Comparison of ENCODE assay signal across 11 mouse cellular contexts in the genomic region with DNA sequence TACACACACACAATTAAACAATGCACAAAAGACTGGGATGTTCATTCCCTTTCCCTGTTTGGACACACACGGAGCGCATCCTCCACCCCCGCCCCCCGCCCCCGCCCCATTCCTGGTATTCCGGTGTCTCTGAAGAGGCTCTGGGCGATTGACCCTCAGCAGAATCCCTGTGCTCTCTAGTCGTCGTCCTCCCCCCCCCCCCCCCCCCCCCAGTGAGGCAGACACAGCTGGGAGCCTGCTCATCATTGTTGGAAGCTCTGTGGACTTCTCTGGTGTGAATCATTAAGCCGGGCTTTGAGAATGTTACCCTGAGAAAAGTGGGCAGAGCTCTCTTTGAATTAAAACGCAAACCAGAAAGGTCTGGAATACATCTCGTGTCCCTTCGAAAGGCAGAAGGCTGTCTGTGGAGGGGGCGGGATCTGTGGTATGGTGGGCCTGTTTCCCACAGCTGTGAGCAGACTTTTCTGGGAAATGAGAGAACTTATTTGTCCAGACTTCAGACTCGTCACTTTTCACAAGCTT. TPM values are rescaled to one million over a fixed set of nuclear protein-coding genes. Genes with fewer than 3 reads are reported as not detected.
DNase-seq lines count a peak whose midpoint lies in the region; ATAC-seq and TF ChIP-seq lines count a peak whose summit lies in the region.
"Had no signal": no experiment of that assay in that cellular context is flagged by ENCODE, and none has a peak within 500 bp of the region (broad histone marks: within the 10 kb centered on the region; RNA-seq: fewer than 3 reads in every experiment).

No protein-coding gene starts in this region.

- no peak overlapping the region for H3K9ac ChIP-seq in forebrain, embryonic 13.5 days
- no peak overlapping the region for H3K9ac ChIP-seq in limb, embryonic 15.5 days
- H3K9ac ChIP-seq in liver, postnatal 0 days (replicated peaks) = no peak overlapping the region

- H3K27me3 ChIP-seq in forebrain, embryonic 13.5 days = no peaks in the 10 kb centered on the region
- no peaks in the 10 kb centered on the region for H3K27me3 ChIP-seq in limb, embryonic 15.5 days
- H3K27me3 ChIP-seq in liver, postnatal 0 days (ENCODE audit: insufficient read depth, low read length) = no peaks in the 10 kb centered on the region

- TF ChIP-seq CTCF in liver, postnatal 0 days (IDR thresholded peaks at IDR 0.05; ENCODE audit: low read depth) = no peak

- no peak for TF ChIP-seq EP300 in liver, postnatal 0 days (IDR thresholded peaks at IDR 0.05; ENCODE audit: low read depth)

- ATAC-seq in forebrain, embryonic 13.5 days = peak; percentile 38; the same call in 1 of the 2 replicates
- ATAC-seq in limb, embryonic 15.5 days (ENCODE audit: insufficient number of reproducible peaks, low FRiP score, low TSS enrichment, low read depth) = peak; percentile 75
- no peak for ATAC-seq in liver, postnatal 0 days

- peak; percentile 13 for DNase-seq in kidney, postnatal 10 days
- DNase-seq in kidney, adult 11 months = no peak
- peak; percentile 49 for DNase-seq in embryo, embryonic 11 days
- DNase-seq in liver, postnatal 0 days = no peak
- DNase-seq in testis, postnatal 10 days (ENCODE audit: low spot score) = no peak
- no peak for DNase-seq in ovary, adult 18-20 months (ENCODE audit: low spot score)
- DNase-seq: gastrocnemius, postnatal 25 days; left cerebral cortex, postnatal 4 days; thymus, adult 18-20 months had no signal

- no peaks in the 10 kb centered on the region for H3K36me3 ChIP-seq in forebrain, embryonic 13.5 days (ENCODE audit: poor library complexity, severe bottlenecking)
- H3K36me3 ChIP-seq in limb, embryonic 15.5 days = no peaks in the 10 kb centered on the region
- H3K36me3 ChIP-seq in liver, postnatal 0 days (replicated peaks; ENCODE audit: insufficient read depth, low read length) = no peaks in the 10 kb centered on the region

- H3K4me3 ChIP-seq in forebrain, embryonic 13.5 days = no peak overlapping the region
- H3K4me3 ChIP-seq in limb, embryonic 15.5 days = no peak overlapping the region
- no peak overlapping the region for H3K4me3 ChIP-seq in liver, postnatal 0 days (ENCODE audit: low read depth, low read length)

- WGBS in forebrain, embryonic 13.5 days = 12% methylated on average over 15 of the region's 15 CpGs
- 13% methylated on average over 15 of the region's 15 CpGs for WGBS in limb, embryonic 15.5 days
- 36% methylated on average over 15 of the region's 15 CpGs for WGBS in liver, postnatal 0 days (ENCODE audit: insufficient replicate concordance)

- no peaks in the 10 kb centered on the region for H3K9me3 ChIP-seq in forebrain, embryonic 13.5 days (replicated peaks)
- no peaks in the 10 kb centered on the region for H3K9me3 ChIP-seq in limb, embryonic 15.5 days
- no peaks in the 10 kb centered on the region for H3K9me3 ChIP-seq in liver, postnatal 0 days (ENCODE audit: low read length)

- H3K4me2 ChIP-seq in forebrain, embryonic 13.5 days = 0 out of 2 replicates have a peak overlapping the region, but pooled peaks have one; percentile 7
- H3K4me2 ChIP-seq in limb, embryonic 15.5 days = peak overlapping the region; percentile 22; the same call in 1 of the 2 replicates
- H3K4me2 ChIP-seq in liver, postnatal 0 days (ENCODE audit: low read depth, low read length) = no peak overlapping the region

- H3K4me1 ChIP-seq in forebrain, embryonic 13.5 days = peaks cover 9% of the 10 kb centered on the region
- peaks cover 5% of the 10 kb centered on the region; the same call in 1 of the 2 replicates for H3K4me1 ChIP-seq in limb, embryonic 15.5 days
- H3K4me1 ChIP-seq in liver, postnatal 0 days (ENCODE audit: insufficient read depth) = no peaks in the 10 kb centered on the region

- H3K27ac ChIP-seq in forebrain, embryonic 13.5 days = no peak overlapping the region
- peak overlapping the region; percentile 65 for H3K27ac ChIP-seq in limb, embryonic 15.5 days
- no peak overlapping the region for H3K27ac ChIP-seq in liver, postnatal 0 days (ENCODE audit: low read depth)

RNA-seq across cellular contexts. Expression of a gene that starts 31.8 kb away (rescaled TPM):
- 21.9 and 22.6 TPM in 2 replicates for polyA plus RNA-seq in forebrain, embryonic 13.5 days (2015; fragmentation: Nextera tagmentation; extraction: Ambion mirVana)
- 9.8 and 10.4 TPM in 2 replicates for polyA plus RNA-seq in limb, embryonic 15.5 days (2015; fragmentation: Nextera tagmentation; extraction: Ambion mirVana)
- 3.5 and 4.1 TPM in 2 replicates for polyA plus RNA-seq in liver, postnatal 0 days (2015; fragmentation: Nextera tagmentation; extraction: Ambion mirVana)

Comparison
In these comparisons a context has a peak if more than half of its experiments do, and no peak if none do; other contexts are left out.
1. DNase-seq: peak in kidney, postnatal 10 days (single experiment) and embryo, embryonic 11 days (single experiment); none in kidney, adult 11 months (single experiment), liver, postnatal 0 days (single experiment), testis, postnatal 10 days (single experiment) and ovary, adult 18-20 months (single experiment).